In the genomic region with DNA sequence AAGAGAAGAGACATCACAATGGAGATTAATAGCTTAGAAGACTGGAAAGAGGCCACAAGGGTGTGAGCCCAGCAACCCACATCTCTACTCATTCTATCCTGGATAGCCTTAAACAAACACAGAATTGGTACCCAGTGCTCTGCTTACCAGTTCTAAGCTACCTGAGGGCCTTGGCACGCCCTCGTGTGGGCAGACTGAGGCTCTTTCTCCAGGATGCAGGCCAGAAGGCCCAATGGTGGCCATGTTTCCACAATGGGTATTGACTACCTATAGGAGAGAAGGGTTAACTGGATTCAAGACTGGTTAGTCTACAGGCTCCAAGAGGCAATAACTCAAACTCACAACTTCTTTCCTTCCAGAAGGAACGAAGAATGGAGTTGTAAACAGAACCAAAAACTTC, we compare ENCODE assay signal across 23 mouse cellular contexts. TPM values are rescaled to one million over a fixed set of nuclear protein-coding genes. Genes with fewer than 3 reads are reported as not detected.
A peak's percentile ranks its signal among the peaks of the same experiment; 100 is the strongest.
DNase-seq lines count a peak whose midpoint lies in the region; ATAC-seq and TF ChIP-seq lines count a peak whose summit lies in the region.
"Had no signal": no experiment of that assay in that cellular context is flagged by ENCODE, and none has a peak within 500 bp of the region (broad histone marks: within the 10 kb centered on the region; RNA-seq: fewer than 3 reads in every experiment).

No protein-coding gene starts in this region.

- H3K9me3 ChIP-seq in stomach, postnatal 0 days (ENCODE audit: control insufficient read depth, low read length), result no peaks in the 10 kb centered on the region
- H3K9me3 ChIP-seq: embryonic facial prominence, embryonic 10.5 days; heart, embryonic 15.5 days; limb, embryonic 15.5 days had no signal

- H3K4me3 ChIP-seq in layer of hippocampus, adult 2 months, result no peak overlapping the region
- H3K4me3 ChIP-seq in spleen, adult 2 months (ENCODE audit: extremely low read depth, insufficient read depth, insufficient read length), result no peak overlapping the region
- peak overlapping the region; percentile 55 for H3K4me3 ChIP-seq in bone marrow macrophage, adult 2 months (ENCODE audit: insufficient read depth, low read length)
- H3K4me3 ChIP-seq in stomach, postnatal 0 days (ENCODE audit: low read depth, low read length), result no peak overlapping the region
- H3K4me3 ChIP-seq: embryonic facial prominence, embryonic 10.5 days; heart, embryonic 15.5 days; limb, embryonic 15.5 days; myocyte had no signal

- no peak overlapping the region for H3K27ac ChIP-seq in layer of hippocampus, adult 2 months
- peak overlapping the region; percentile 68 for H3K27ac ChIP-seq in spleen, adult 2 months (ENCODE audit: insufficient read depth, low read length)
- peak overlapping the region; percentile 85 for H3K27ac ChIP-seq in bone marrow macrophage, adult 2 months (ENCODE audit: insufficient read depth, low read depth, low read length)
- no peak overlapping the region for H3K27ac ChIP-seq in stomach, postnatal 0 days (replicated peaks)
- H3K27ac ChIP-seq: embryonic facial prominence, embryonic 10.5 days; heart, embryonic 15.5 days; hindbrain, postnatal 0 days; limb, embryonic 15.5 days had no signal

- TF ChIP-seq CTCF in layer of hippocampus, adult 2 months (conservative IDR thresholded peaks at IDR 0.05), result peak; percentile 34
- TF ChIP-seq CTCF in spleen, adult 2 months (IDR thresholded peaks at IDR 0.05; ENCODE audit: extremely low read depth, insufficient read depth, insufficient read length, insufficient replicate concordance), result no peak
- TF ChIP-seq CTCF in bone marrow macrophage, adult 2 months (IDR thresholded peaks at IDR 0.05; ENCODE audit: low read depth, low read length), result no peak
- TF ChIP-seq CTCF in stomach, postnatal 0 days (IDR thresholded peaks at IDR 0.05; ENCODE audit: low read depth), result peak; percentile 15; the same call in 1 of the 2 replicates

- no peaks in the 10 kb centered on the region for H3K27me3 ChIP-seq in spleen, adult 2 months (ENCODE audit: control insufficient read depth, insufficient read depth, low read length)
- H3K27me3 ChIP-seq in stomach, postnatal 0 days (ENCODE audit: control insufficient read depth, insufficient read depth, low read length), result no peaks in the 10 kb centered on the region
- H3K27me3 ChIP-seq: heart, embryonic 15.5 days; limb, embryonic 15.5 days had no signal

- no peak for TF ChIP-seq POLR2A in spleen, adult 2 months (IDR thresholded peaks at IDR 0.05; ENCODE audit: low read depth, low read length)
- TF ChIP-seq POLR2A in bone marrow macrophage, adult 2 months (IDR thresholded peaks at IDR 0.05; ENCODE audit: borderline replicate concordance, low read depth, low read length), result no peak

- DNase-seq in layer of hippocampus, adult 2 months (ENCODE audit: low spot score in 2 of 2), result no peak
- no peak for DNase-seq in layer of hippocampus, adult 8-10 months (ENCODE audit: low spot score in 2 of 2)
- no peak for DNase-seq in spleen, adult 2 months (ENCODE audit: low read depth in 1 of 2, low spot score in 2 of 2)
- no peak for DNase-seq in spleen, postnatal 4 days (ENCODE audit: low spot score in 2 of 2)
- DNase-seq in stomach, postnatal 0 days (ENCODE audit: low spot score), result no peak
- no peak for DNase-seq in frontal cortex, postnatal 10 days (ENCODE audit: low spot score in 2 of 2)
- no peak for DNase-seq in testis, postnatal 10 days (ENCODE audit: low spot score)
- DNase-seq: adrenal gland, adult 8-10 months; cerebellum, adult 11-12 months; gastrocnemius, postnatal 10 days; heart, adult 18-20 months; kidney, adult 18-20 months; kidney, postnatal 10 days; midbrain, embryonic 14.5 days; thymus, adult 18-20 months; thymus, postnatal 4 days had no signal

- no peak overlapping the region for H3K9ac ChIP-seq in stomach, postnatal 0 days (ENCODE audit: low read length)
- H3K9ac ChIP-seq: heart, embryonic 15.5 days; limb, embryonic 15.5 days had no signal

- no peak for ATAC-seq in stomach, postnatal 0 days (ENCODE audit: low FRiP score, low TSS enrichment)
- ATAC-seq: hindbrain, postnatal 0 days; lung, postnatal 0 days had no signal

- TF ChIP-seq EP300 in stomach, postnatal 0 days (optimal IDR thresholded peaks at IDR 0.05), result no peak

- 79% methylated on average over 3 of the region's 3 CpGs for WGBS in spleen, adult 2 months
- WGBS in stomach, postnatal 0 days, result 44% methylated on average over 3 of the region's 3 CpGs

- H3K4me1 ChIP-seq in spleen, adult 2 months (ENCODE audit: control insufficient read depth, insufficient read depth, insufficient read length), result peaks cover 25% of the 10 kb centered on the region
- H3K4me1 ChIP-seq in bone marrow macrophage, adult 2 months (ENCODE audit: control insufficient read depth, insufficient read depth, low read length), result peaks cover 61% of the 10 kb centered on the region
- H3K4me1 ChIP-seq in stomach, postnatal 0 days (replicated peaks; ENCODE audit: control insufficient read depth, insufficient read depth), result no peaks in the 10 kb centered on the region
- H3K4me1 ChIP-seq: limb, embryonic 15.5 days had no signal

- no peaks in the 10 kb centered on the region for H3K36me3 ChIP-seq in spleen, adult 2 months (ENCODE audit: control insufficient read depth, insufficient read depth, low read length)
- no peaks in the 10 kb centered on the region for H3K36me3 ChIP-seq in stomach, postnatal 0 days (ENCODE audit: control insufficient read depth, insufficient read depth, low read length)
- H3K36me3 ChIP-seq: embryonic facial prominence, embryonic 10.5 days; heart, embryonic 15.5 days; limb, embryonic 15.5 days had no signal

- no peak overlapping the region for H3K4me2 ChIP-seq in stomach, postnatal 0 days (replicated peaks; ENCODE audit: low read depth)
- H3K4me2 ChIP-seq: heart, embryonic 15.5 days; limb, embryonic 15.5 days had no signal

RNA-seq across cellular contexts. Expression of a gene that starts 2.0 kb away (rescaled TPM):
- total RNA-seq in layer of hippocampus, adult 2 months (2021), result 1 to 10 TPM; 1.1 to 1.3 TPM
- 1 to 10 TPM; 1.4 to 4.3 (median 2.5) TPM for total RNA-seq in layer of hippocampus, adult 8-10 months (2022)
- polyA plus RNA-seq in spleen, adult 2 months (2012; rRNA removed), result 14.1 and 18.1 TPM in 2 replicates
- 70.8 and 78.5 TPM in 2 replicates for polyA plus RNA-seq in bone marrow macrophage, adult 2 months (2012; ENCODE audit: insufficient read depth, insufficient read length, missing spikeins)
- polyA plus RNA-seq in stomach, postnatal 0 days (2015; fragmentation: Nextera tagmentation; extraction: Ambion mirVana), result 0.69 TPM in 2 replicates
- polyA plus RNA-seq: myocyte had no signal

Comparison
In these comparisons a context has a peak if more than half of its experiments do, and no peak if none do; other contexts are left out.
1. H3K27ac ChIP-seq: peak in spleen, adult 2 months (single experiment) and bone marrow macrophage, adult 2 months (single experiment); none in layer of hippocampus, adult 2 months (single experiment) and stomach, postnatal 0 days (single experiment).
2. CTCF ChIP-seq: peak in layer of hippocampus, adult 2 months (single experiment) and stomach, postnatal 0 days (single experiment); none in spleen, adult 2 months (single experiment) and bone marrow macrophage, adult 2 months (single experiment).